In genomic region chr15:86117115-86118100, GRCm38 (mm10) we compare ENCODE assay signal across 10 mouse cellular contexts. TPM values are rescaled to one million over a fixed set of nuclear protein-coding genes. Genes with fewer than 3 reads are reported as not detected.
DNase-seq lines count a peak whose midpoint lies in the region; ATAC-seq and TF ChIP-seq lines count a peak whose summit lies in the region.
"Had no signal": no experiment of that assay in that cellular context is flagged by ENCODE, and none has a peak within 500 bp of the region (broad histone marks: within the 10 kb centered on the region; RNA-seq: fewer than 3 reads in every experiment).

No protein-coding gene starts in this region.

- H3K9me3 ChIP-seq in forebrain, embryonic 10.5 days: no peaks in the 10 kb centered on the region
- no peaks in the 10 kb centered on the region for H3K9me3 ChIP-seq in forebrain, embryonic 11.5 days (ENCODE audit: control insufficient read depth, low read length)
- no peaks in the 10 kb centered on the region for H3K9me3 ChIP-seq in kidney, embryonic 14.5 days (ENCODE audit: control insufficient read depth, low read length)
- no peaks in the 10 kb centered on the region for H3K9me3 ChIP-seq in intestine, embryonic 15.5 days
- H3K9me3 ChIP-seq: midbrain, embryonic 12.5 days had no signal

- no peaks in the 10 kb centered on the region for H3K27me3 ChIP-seq in forebrain, embryonic 10.5 days (ENCODE audit: poor library complexity, severe bottlenecking)
- no peaks in the 10 kb centered on the region for H3K27me3 ChIP-seq in forebrain, embryonic 11.5 days (ENCODE audit: control insufficient read depth, insufficient read depth, low read length)
- H3K27me3 ChIP-seq in kidney, adult 2 months (replicated peaks; ENCODE audit: control insufficient read depth, insufficient read depth, low read length): no peaks in the 10 kb centered on the region
- no peaks in the 10 kb centered on the region for H3K27me3 ChIP-seq in kidney, embryonic 14.5 days (ENCODE audit: control insufficient read depth, insufficient read depth, low read length)
- H3K27me3 ChIP-seq in intestine, embryonic 15.5 days (replicated peaks): no peaks in the 10 kb centered on the region
- H3K27me3 ChIP-seq: midbrain, embryonic 12.5 days had no signal

- H3K4me3 ChIP-seq in forebrain, embryonic 10.5 days: no peak overlapping the region
- no peak overlapping the region for H3K4me3 ChIP-seq in forebrain, embryonic 11.5 days (ENCODE audit: low read depth, low read length)
- no peak overlapping the region for H3K4me3 ChIP-seq in kidney, adult 2 months (ENCODE audit: insufficient read depth, low read depth, low read length)
- H3K4me3 ChIP-seq in kidney, embryonic 14.5 days (ENCODE audit: low read length): no peak overlapping the region
- no peak overlapping the region for H3K4me3 ChIP-seq in intestine, embryonic 15.5 days (replicated peaks)
- H3K4me3 ChIP-seq: midbrain, embryonic 12.5 days had no signal

- no peak for TF ChIP-seq CTCF in kidney, adult 2 months (conservative IDR thresholded peaks at IDR 0.05; ENCODE audit: insufficient read depth, insufficient read length, low read depth, low read length)

- no peak for TF ChIP-seq POLR2A in kidney, adult 2 months (IDR thresholded peaks at IDR 0.05; ENCODE audit: low read depth, low read length)

- WGBS in forebrain, embryonic 10.5 days: 69% methylated on average over 15 of the region's 15 CpGs
- 69% methylated on average over 14 of the region's 15 CpGs for WGBS in forebrain, embryonic 11.5 days
- 62% methylated on average over 15 of the region's 15 CpGs for WGBS in kidney, adult 2 months
- WGBS in kidney, embryonic 14.5 days: 58% methylated on average over 15 of the region's 15 CpGs
- 63% methylated on average over 15 of the region's 15 CpGs for WGBS in intestine, embryonic 15.5 days

- ATAC-seq in forebrain, embryonic 11.5 days (replicated peaks; ENCODE audit: low FRiP score): no peak
- no peak for ATAC-seq in kidney, embryonic 14.5 days (ENCODE audit: low FRiP score, low TSS enrichment)
- ATAC-seq in intestine, embryonic 15.5 days: no peak
- no peak for ATAC-seq in granulocyte monocyte progenitor cell, adult 5-6 weeks (replicated peaks; ENCODE audit: poor library complexity, severe bottlenecking)

- H3K36me3 ChIP-seq in forebrain, embryonic 10.5 days (replicated peaks): peaks cover 44% of the 10 kb centered on the region
- H3K36me3 ChIP-seq in forebrain, embryonic 11.5 days (ENCODE audit: control insufficient read depth, insufficient read depth, low read length): no peaks in the 10 kb centered on the region; the same call in 1 of the 2 replicates
- no peaks in the 10 kb centered on the region for H3K36me3 ChIP-seq in kidney, adult 2 months (ENCODE audit: control insufficient read depth, insufficient read depth, low read length)
- peaks cover 22% of the 10 kb centered on the region; the same call in 1 of the 2 replicates for H3K36me3 ChIP-seq in kidney, embryonic 14.5 days (ENCODE audit: control insufficient read depth, insufficient read depth, low read length)
- H3K36me3 ChIP-seq in intestine, embryonic 15.5 days: peaks cover 10% of the 10 kb centered on the region; the same call in 1 of the 2 replicates

- peak overlapping the region; percentile 40 for H3K27ac ChIP-seq in forebrain, embryonic 10.5 days
- no peak overlapping the region for H3K27ac ChIP-seq in forebrain, embryonic 11.5 days (ENCODE audit: low read depth, low read length)
- peak overlapping the region; percentile 77 for H3K27ac ChIP-seq in kidney, adult 2 months (ENCODE audit: insufficient read depth, low read depth, low read length)
- H3K27ac ChIP-seq in kidney, embryonic 14.5 days (ENCODE audit: low read depth, low read length): no peak overlapping the region
- H3K27ac ChIP-seq in intestine, embryonic 15.5 days: no peak overlapping the region
- H3K27ac ChIP-seq: midbrain, embryonic 12.5 days had no signal

- H3K4me1 ChIP-seq in forebrain, embryonic 10.5 days: peaks cover 48% of the 10 kb centered on the region
- peaks cover 12% of the 10 kb centered on the region for H3K4me1 ChIP-seq in forebrain, embryonic 11.5 days (replicated peaks; ENCODE audit: control insufficient read depth, insufficient read depth, low read length)
- H3K4me1 ChIP-seq in kidney, adult 2 months (ENCODE audit: control insufficient read depth, insufficient read depth, low read length): peaks cover 37% of the 10 kb centered on the region
- peaks cover 11% of the 10 kb centered on the region for H3K4me1 ChIP-seq in kidney, embryonic 14.5 days (ENCODE audit: control insufficient read depth, insufficient read depth, low read length)
- H3K4me1 ChIP-seq in intestine, embryonic 15.5 days (replicated peaks): peaks cover 20% of the 10 kb centered on the region

- no peak overlapping the region for H3K9ac ChIP-seq in forebrain, embryonic 11.5 days (ENCODE audit: low read length)
- H3K9ac ChIP-seq in kidney, embryonic 14.5 days (ENCODE audit: low read depth, low read length): no peak overlapping the region
- no peak overlapping the region for H3K9ac ChIP-seq in intestine, embryonic 15.5 days
- H3K9ac ChIP-seq: midbrain, embryonic 12.5 days had no signal

- no peak overlapping the region for H3K4me2 ChIP-seq in forebrain, embryonic 11.5 days (ENCODE audit: low read depth, low read length, severe bottlenecking)
- no peak overlapping the region for H3K4me2 ChIP-seq in kidney, embryonic 14.5 days (replicated peaks; ENCODE audit: low read depth, low read length)
- H3K4me2 ChIP-seq in intestine, embryonic 15.5 days (replicated peaks): no peak overlapping the region
- H3K4me2 ChIP-seq: midbrain, embryonic 12.5 days had no signal

- no peak for DNase-seq in forebrain, embryonic 10.5 days (ENCODE audit: extremely low spot score, low spot score)
- no peak for DNase-seq in forebrain, embryonic 11.5 days (ENCODE audit: low spot score)
- DNase-seq in kidney, adult 2 months: peak; percentile 91
- DNase-seq in cerebellum, adult 11-12 months: peak; percentile 73
- DNase-seq in kidney, postnatal 14 days: peak; percentile 71
- DNase-seq: lung, adult 2 months had no signal

RNA-seq across cellular contexts. Expression of gene Gramd4, which starts 59.9 kb away (rescaled TPM):
- polyA plus RNA-seq in forebrain, embryonic 10.5 days (2016; fragmentation: Nextera tagmentation; extraction: Ambion mirVana): 13.9 and 16.2 TPM in 2 replicates
- 15.5 and 16.6 TPM in 2 replicates for polyA plus RNA-seq in forebrain, embryonic 11.5 days (2014; fragmentation: Nextera tagmentation; extraction: Ambion mirVana)
- polyA plus RNA-seq in kidney, adult 2 months (2012; rRNA removed): 18.9 and 20.6 TPM in 2 replicates
- polyA plus RNA-seq in kidney, embryonic 14.5 days (2014; fragmentation: Nextera tagmentation; extraction: Ambion mirVana): 6.5 and 9.7 TPM in 2 replicates
- polyA plus RNA-seq in intestine, embryonic 15.5 days (2015; fragmentation: Nextera tagmentation; extraction: Ambion mirVana): 12.4 and 13.6 TPM in 2 replicates
- 15.0 and 19.9 TPM in 2 replicates for total RNA-seq in granulocyte monocyte progenitor cell, adult 5-6 weeks (2014; fragmentation: Nextera tagmentation)
- 15.9 and 18.4 TPM in 2 replicates for total RNA-seq in granulocyte monocyte progenitor cell, adult 5-6 weeks (2017)

Comparison
In these comparisons a context has a peak if more than half of its experiments do, and no peak if none do; other contexts are left out.
1. H3K27ac ChIP-seq: peak in forebrain, embryonic 10.5 days (single experiment) and kidney, adult 2 months (single experiment); none in forebrain, embryonic 11.5 days (single experiment), kidney, embryonic 14.5 days (single experiment) and intestine, embryonic 15.5 days (single experiment).
2. DNase-seq: peak in kidney, adult 2 months (single experiment), cerebellum, adult 11-12 months (single experiment) and kidney, postnatal 14 days (single experiment); none in forebrain, embryonic 10.5 days (single experiment) and forebrain, embryonic 11.5 days (single experiment).